Mouse (Mus musculus): ENCODE measurements at regions not wholly inside any gene's neighbourhood (a gene's known extent, or its start where the extent isn't known, plus 50 kb on each side); places are given as distances from the start of the nearest gene placed in this dataset.

DNA sequence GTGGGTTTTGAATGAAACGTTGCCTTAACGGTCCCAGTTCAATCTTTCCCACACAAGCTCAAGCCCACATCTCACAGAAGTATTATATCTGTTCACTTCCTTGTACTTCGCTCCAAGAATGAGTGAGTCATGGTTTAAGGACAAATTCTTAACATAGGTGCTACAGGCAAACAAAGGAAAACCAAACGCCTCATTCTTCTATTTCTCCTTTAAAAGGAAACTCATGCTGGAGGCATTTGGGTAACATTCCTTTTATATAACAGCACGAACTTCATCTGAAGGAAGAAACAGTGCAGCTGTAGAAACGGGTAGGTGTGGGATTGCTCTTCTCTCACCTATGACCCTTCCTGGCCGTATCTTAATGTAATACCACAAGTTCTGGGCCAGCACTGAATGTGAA is 610.0 kb upstream of the A1bg start:
- ATAC-seq (ENCODE audit: low FRiP score, low read depth), result no peak
- no peaks in the 10 kb centered on the region for H3K9me3 ChIP-seq
- no peaks in the 10 kb centered on the region for H3K36me3 ChIP-seq
- H3K4me2 ChIP-seq (replicated peaks), result no peak overlapping the region
- no peaks in the 10 kb centered on the region for H3K27me3 ChIP-seq
- H3K27ac ChIP-seq, result no peak overlapping the region
- H3K4me3 ChIP-seq, result no peak overlapping the region
- WGBS, result 75% methylated on average over 7 of the region's 7 CpGs
- H3K9ac ChIP-seq, result no peak overlapping the region
- H3K4me1 ChIP-seq, result no peaks in the 10 kb centered on the region

DNA sequence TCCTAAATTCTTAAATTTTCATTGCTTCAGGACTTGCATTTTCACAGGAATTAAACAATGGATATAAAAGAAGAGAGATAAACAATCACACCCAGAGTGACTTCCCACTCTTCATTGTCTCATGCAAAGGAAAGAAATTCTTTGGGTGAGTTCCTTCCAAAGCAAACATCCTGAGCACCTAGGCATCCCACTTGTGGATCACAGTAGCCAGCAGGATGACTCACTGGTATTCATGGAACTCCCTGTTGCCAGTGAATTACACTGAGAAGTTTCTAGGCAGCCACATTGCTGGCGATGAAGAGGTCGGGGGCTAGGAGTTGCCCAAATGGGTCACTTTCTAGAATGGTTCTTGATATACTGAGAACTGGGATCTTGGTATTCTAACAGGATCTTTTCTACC is 609.2 kb upstream of the A1bg start:
- H3K4me2 ChIP-seq (replicated peaks), result no peak overlapping the region
- no peaks in the 10 kb centered on the region for H3K36me3 ChIP-seq
- no peaks in the 10 kb centered on the region for H3K9me3 ChIP-seq
- 87% methylated on average over 2 of the region's 2 CpGs for WGBS
- H3K4me1 ChIP-seq, result no peaks in the 10 kb centered on the region
- no peak overlapping the region for H3K27ac ChIP-seq
- H3K9ac ChIP-seq, result no peak overlapping the region
- no peak overlapping the region for H3K4me3 ChIP-seq
- H3K27me3 ChIP-seq, result no peaks in the 10 kb centered on the region
- no peak for ATAC-seq (ENCODE audit: low FRiP score, low read depth)

DNA sequence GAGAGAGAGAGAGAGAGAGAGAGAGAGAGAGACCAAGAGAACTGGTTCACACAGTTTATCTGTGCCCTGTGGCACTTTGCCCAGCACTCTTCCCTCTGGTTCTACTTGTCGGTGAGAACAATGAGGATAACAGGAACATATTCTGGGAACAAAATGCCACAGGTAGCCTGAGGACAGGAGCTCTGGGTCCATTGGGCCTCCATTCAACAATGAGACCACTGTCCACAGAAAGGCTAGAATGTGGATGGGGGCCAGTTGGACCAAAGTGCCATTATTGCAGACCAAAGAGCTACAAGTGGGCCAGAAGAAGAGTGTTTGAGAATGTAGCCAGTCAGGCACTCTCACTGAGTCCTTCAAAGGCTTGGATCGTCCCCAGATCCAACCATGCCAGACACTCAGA is 600.2 kb upstream of the A1bg start:
- WGBS, result 80% methylated on average over 2 of the region's 2 CpGs
- ATAC-seq (ENCODE audit: low FRiP score, low read depth), result no peak
- no peaks in the 10 kb centered on the region for H3K9me3 ChIP-seq
- H3K27me3 ChIP-seq, result no peaks in the 10 kb centered on the region
- H3K36me3 ChIP-seq, result no peaks in the 10 kb centered on the region
- H3K27ac ChIP-seq, result no peak overlapping the region
- no peaks in the 10 kb centered on the region for H3K4me1 ChIP-seq
- no peak overlapping the region for H3K4me3 ChIP-seq
- H3K9ac ChIP-seq, result no peak overlapping the region
- H3K4me2 ChIP-seq (replicated peaks), result no peak overlapping the region

DNA sequence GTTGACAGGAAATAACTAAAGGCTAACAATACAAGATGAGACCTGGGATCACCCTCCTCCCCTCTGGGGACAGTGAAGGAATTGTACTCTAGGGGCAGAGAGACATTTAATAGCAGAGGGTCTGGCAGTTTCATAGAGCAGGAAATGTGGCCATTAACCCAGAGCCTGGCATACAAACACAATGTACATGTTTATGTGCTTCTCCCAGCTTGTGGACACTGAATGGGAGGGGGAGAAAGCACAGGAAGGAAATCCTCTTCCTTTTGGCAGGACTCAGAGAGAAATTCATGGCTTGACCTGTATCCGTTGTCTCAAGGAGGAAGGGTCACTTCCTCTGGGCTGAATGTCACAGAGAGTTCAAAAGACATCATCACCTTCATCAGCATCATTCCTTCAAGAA is 594.5 kb upstream of the A1bg start:
- Histone ChIP-seq H3K4me1 (no peaks in the 10 kb centered on the region), H3K27ac (no peak overlapping the region), H3K4me3 (no peak overlapping the region), H3K4me2 (replicated peaks) (no peak overlapping the region), H3K27me3 (no peaks in the 10 kb centered on the region), H3K9ac (no peak overlapping the region), H3K9me3 (no peaks in the 10 kb centered on the region), H3K36me3 (no peaks in the 10 kb centered on the region)
- no peak for ATAC-seq (ENCODE audit: low FRiP score, low read depth)
- WGBS, result 47% methylated on average over 1 of the region's 1 CpGs

DNA sequence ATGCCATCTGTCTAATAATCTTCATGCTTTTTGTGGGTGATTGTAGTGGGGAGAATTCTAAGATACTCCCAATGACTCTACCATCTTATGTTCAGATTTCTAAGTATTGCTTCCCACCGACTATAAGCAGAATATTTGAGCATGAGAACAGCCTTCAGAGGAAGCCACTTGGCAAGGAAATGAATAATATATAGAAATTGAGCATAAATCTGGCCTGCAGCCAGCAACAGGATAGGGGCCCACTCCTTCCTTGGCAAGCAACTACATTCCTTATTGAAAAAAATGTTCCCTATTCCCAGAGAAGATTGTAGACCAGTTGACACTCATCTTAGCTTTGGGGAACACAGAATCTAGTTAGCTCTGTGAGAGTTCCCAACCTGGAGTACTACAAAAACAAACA is 591.5 kb upstream of the A1bg start:
- Histone ChIP-seq H3K27me3 (no peaks in the 10 kb centered on the region), H3K4me2 (replicated peaks) (no peak overlapping the region), H3K9ac (no peak overlapping the region), H3K4me1 (no peaks in the 10 kb centered on the region), H3K4me3 (no peak overlapping the region), H3K9me3 (no peaks in the 10 kb centered on the region), H3K27ac (no peak overlapping the region), H3K36me3 (no peaks in the 10 kb centered on the region)
- no peak for ATAC-seq (ENCODE audit: low FRiP score, low read depth)
- WGBS, result 63% methylated on average over 1 of the region's 1 CpGs

DNA sequence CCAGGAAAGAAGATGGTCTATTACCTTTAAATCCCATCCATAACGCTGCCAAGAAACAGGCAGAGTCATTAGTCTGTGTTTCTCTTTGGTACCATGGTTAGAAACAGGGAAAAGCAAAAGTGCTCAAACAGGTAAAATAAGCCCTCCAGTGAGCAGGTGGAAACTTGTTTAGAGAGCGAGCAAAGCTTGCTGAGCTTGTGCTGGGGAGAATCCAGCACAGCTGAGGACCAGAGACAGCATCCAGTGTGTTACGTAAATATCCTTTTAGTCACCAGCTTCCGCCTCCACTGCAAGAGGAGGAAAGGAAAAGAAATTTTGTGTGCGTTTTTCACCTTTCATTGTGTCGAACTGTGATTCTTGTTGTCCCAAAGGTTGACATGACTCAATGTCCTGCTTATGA is 586.0 kb upstream of the A1bg start:
- Histone ChIP-seq H3K27ac (no peak overlapping the region), H3K9ac (no peak overlapping the region), H3K4me1 (no peaks in the 10 kb centered on the region), H3K4me3 (no peak overlapping the region), H3K4me2 (replicated peaks) (no peak overlapping the region), H3K36me3 (no peaks in the 10 kb centered on the region), H3K27me3 (no peaks in the 10 kb centered on the region), H3K9me3 (no peaks in the 10 kb centered on the region)
- WGBS, result 81% methylated on average over 6 of the region's 6 CpGs
- ATAC-seq (ENCODE audit: low FRiP score, low read depth), result no peak

DNA sequence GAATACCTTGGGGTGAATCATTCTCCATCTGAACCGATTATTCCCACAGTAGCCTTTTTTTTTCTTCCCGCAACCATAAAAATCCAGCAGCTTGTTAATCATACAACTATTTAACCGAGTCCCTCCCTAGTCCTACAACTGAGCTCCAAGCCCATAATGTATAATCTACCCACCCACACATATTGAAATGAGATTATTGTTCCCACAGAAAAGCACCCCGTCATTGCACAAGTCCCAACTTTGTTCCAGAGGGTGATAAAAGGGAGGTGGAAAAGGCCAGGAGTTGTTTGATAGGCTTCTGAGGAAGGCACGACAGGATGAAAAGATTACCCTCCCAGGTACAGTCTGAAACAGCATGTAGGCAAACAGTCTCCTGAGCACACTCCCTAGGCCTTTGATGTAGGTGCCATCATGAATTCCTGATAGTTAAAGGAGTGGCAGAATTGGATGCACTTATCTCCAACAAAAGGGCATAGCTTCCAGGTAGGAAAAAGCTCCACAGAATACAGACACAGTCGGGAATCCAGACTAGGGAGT is 583.6 kb upstream of the A1bg start:
- Histone ChIP-seq H3K36me3 (no peaks in the 10 kb centered on the region), H3K9ac (no peak overlapping the region), H3K4me3 (no peak overlapping the region), H3K27ac (no peak overlapping the region), H3K4me1 (no peaks in the 10 kb centered on the region), H3K4me2 (replicated peaks) (no peak overlapping the region), H3K9me3 (no peaks in the 10 kb centered on the region), H3K27me3 (no peaks in the 10 kb centered on the region)
- no peak for ATAC-seq (ENCODE audit: low FRiP score, low read depth)
- WGBS, result 73% methylated on average over 6 of the region's 6 CpGs

DNA sequence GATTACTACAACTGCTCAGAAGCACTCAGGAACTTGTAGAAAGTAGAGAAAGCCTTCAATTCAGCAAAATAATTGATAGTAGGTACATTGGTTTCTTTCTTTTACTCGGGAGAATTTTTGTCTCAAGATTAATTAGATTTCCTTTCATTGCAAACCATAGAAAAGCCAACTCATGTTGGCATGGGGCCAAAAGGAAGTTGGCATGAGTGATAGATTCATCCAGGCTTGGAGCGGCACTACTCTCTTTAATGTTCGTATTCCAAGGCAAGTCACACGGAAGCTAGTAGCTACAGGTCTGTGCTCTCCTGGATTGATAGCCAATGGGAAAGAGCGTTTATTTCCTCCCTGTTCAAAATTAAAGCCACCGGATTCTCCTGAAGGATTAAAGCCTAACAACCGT is 580.6 kb upstream of the A1bg start:
- H3K9me3 ChIP-seq, result no peaks in the 10 kb centered on the region
- WGBS, result 81% methylated on average over 7 of the region's 7 CpGs
- no peak for ATAC-seq (ENCODE audit: low FRiP score, low read depth)
- H3K4me1 ChIP-seq, result no peaks in the 10 kb centered on the region
- H3K9ac ChIP-seq, result no peak overlapping the region
- H3K27me3 ChIP-seq, result no peaks in the 10 kb centered on the region
- H3K36me3 ChIP-seq, result no peaks in the 10 kb centered on the region
- no peak overlapping the region for H3K4me2 ChIP-seq (replicated peaks)
- no peak overlapping the region for H3K27ac ChIP-seq
- no peak overlapping the region for H3K4me3 ChIP-seq

DNA sequence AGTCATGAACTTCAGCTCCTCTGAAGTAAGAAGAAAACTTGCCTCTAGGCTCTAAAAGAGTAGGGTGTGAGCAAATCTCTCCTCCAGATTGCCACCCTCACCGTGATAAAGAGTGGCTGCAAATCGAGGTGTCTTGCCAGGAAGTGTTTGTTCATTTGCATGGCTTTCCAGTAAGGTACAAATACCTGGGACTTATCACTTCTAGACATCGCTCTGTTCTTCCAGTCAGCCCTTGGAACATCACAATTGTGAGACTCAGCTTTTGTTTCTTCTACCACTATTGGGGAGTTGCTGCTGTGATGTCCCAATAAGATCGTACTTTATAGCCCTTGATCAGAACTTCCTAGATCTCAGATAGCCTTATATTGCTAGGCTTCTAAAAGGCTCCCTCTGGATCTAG is 566.9 kb upstream of the A1bg start:
- H3K9ac ChIP-seq, result no peak overlapping the region
- no peak overlapping the region for H3K27ac ChIP-seq
- H3K36me3 ChIP-seq, result no peaks in the 10 kb centered on the region
- 80% methylated on average over 4 of the region's 4 CpGs for WGBS
- ATAC-seq (ENCODE audit: low FRiP score, low read depth), result no peak
- no peak overlapping the region for H3K4me2 ChIP-seq (replicated peaks)
- no peak overlapping the region for H3K4me3 ChIP-seq
- H3K27me3 ChIP-seq, result no peaks in the 10 kb centered on the region
- H3K4me1 ChIP-seq, result no peaks in the 10 kb centered on the region
- H3K9me3 ChIP-seq, result no peaks in the 10 kb centered on the region

DNA sequence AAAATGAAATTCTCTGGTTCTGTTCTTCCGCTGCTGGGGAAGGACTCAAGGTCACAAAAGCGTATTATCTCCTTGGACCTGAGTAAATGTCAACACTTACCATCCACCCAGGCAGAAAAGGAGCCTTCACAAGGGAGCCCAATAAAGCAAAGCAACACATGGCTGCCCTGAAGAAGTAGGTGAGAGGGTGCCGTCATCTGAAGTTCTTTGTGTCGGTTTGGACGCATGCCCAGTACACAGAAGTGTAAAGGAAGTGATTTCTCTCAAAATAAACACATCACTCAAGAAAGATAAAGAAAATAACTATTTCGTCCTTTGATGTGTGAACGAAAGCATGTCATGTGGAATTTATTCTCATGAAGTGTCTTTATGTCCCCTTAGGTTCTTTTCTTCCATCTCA is 559.0 kb upstream of the A1bg start:
- Histone ChIP-seq H3K9ac (no peak overlapping the region), H3K4me3 (no peak overlapping the region), H3K4me1 (no peaks in the 10 kb centered on the region), H3K9me3 (no peaks in the 10 kb centered on the region), H3K27me3 (no peaks in the 10 kb centered on the region), H3K4me2 (replicated peaks) (no peak overlapping the region), H3K36me3 (no peaks in the 10 kb centered on the region), H3K27ac (no peak overlapping the region)
- 70% methylated on average over 7 of the region's 7 CpGs for WGBS
- ATAC-seq (ENCODE audit: low FRiP score, low read depth), result no peak

DNA sequence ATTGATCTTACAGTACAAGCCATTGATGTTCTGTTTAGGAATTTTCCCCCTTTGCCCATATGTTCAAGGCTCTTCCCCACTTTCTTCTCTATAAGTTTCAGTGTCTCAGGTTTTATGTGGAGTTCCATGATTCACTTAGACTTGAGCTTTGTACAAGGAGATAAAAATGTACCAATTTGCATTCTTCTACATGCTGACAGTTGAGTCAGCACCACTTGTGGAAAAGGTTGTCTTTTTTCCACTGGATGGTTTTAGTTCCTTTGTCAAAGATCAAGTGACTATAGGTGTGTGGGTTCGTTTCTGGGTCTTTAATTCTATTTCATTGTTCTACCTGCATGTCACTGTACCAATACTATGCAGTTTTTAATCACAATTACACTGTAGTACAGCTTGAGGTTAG is 551.1 kb upstream of the A1bg start:
- WGBS, result 51% methylated on average over 1 of the region's 1 CpGs
- Histone ChIP-seq H3K4me3 (no peak overlapping the region), H3K36me3 (no peaks in the 10 kb centered on the region), H3K9ac (no peak overlapping the region), H3K27me3 (no peaks in the 10 kb centered on the region), H3K4me1 (no peaks in the 10 kb centered on the region), H3K4me2 (replicated peaks) (no peak overlapping the region), H3K9me3 (no peaks in the 10 kb centered on the region), H3K27ac (no peak overlapping the region)
- no peak for ATAC-seq (ENCODE audit: low FRiP score, low read depth)

DNA sequence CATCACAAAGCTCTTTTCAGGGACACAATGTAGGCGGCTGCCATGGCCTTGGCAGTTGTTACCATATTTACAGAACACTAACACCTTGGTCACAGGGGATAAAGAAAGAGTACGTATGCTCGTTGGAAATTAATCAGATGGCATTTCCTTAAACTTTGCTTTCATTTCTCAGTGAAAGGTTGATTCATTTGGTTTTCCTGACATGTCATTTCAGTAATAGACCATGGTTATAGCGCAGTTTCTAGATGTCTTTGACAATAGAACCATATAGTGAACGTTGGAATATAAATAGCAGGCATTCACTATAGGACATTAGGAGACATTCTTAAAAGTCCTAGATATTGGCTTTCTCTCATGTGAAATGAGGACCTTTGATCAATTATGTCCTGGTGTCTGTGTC is 532.2 kb upstream of the A1bg start:
- Histone ChIP-seq H3K36me3 (no peaks in the 10 kb centered on the region), H3K27me3 (no peaks in the 10 kb centered on the region), H3K4me2 (replicated peaks) (no peak overlapping the region), H3K9ac (no peak overlapping the region), H3K4me3 (no peak overlapping the region), H3K4me1 (0 out of 2 replicates have a peak, but pooled peaks cover 4% of the 10 kb centered on the region), H3K27ac (no peak overlapping the region), H3K9me3 (no peaks in the 10 kb centered on the region)
- WGBS, result 83% methylated on average over 5 of the region's 5 CpGs
- ATAC-seq (ENCODE audit: low FRiP score, low read depth), result no peak

DNA sequence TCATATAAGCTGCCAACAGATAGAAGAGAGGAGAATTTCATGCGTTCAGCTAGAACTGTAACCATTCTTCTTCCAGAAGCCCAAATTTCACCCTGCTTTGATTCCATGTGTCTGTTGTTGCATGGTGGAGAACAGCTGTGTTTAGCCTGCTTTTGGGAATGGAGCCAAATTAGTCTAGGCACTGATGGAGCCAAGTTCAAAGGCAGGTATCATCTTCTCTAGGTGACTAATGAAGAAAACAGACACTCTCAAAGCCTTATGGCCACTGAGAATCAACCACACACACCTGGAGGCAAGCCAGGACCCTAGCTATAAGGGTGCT is 531.5 kb upstream of the A1bg start:
- no peak overlapping the region for H3K4me2 ChIP-seq (replicated peaks)
- no peak for ATAC-seq (ENCODE audit: low FRiP score, low read depth)
- WGBS, result 75% methylated on average over 1 of the region's 1 CpGs

More for the DNA sequence above, 531.5 kb upstream of the A1bg start:
- no peaks in the 10 kb centered on the region for H3K9me3 ChIP-seq
- H3K27me3 ChIP-seq, result no peaks in the 10 kb centered on the region
- H3K27ac ChIP-seq, result no peak overlapping the region
- H3K36me3 ChIP-seq, result no peaks in the 10 kb centered on the region
- no peak overlapping the region for H3K9ac ChIP-seq
- no peak overlapping the region for H3K4me3 ChIP-seq
- 0 out of 2 replicates have a peak, but pooled peaks cover 4% of the 10 kb centered on the region for H3K4me1 ChIP-seq

All from limb, embryonic 13.5 days (tissue).